Mouse (Mus musculus) E14TG2a.4 (cell line): ENCODE results near the gene St3gal3.

Experiments
- CTCF ChIP-seq: conservative IDR thresholded peaks from 2 replicates; pipeline ENCODE4 v1.5.1; 2014; ENCODE audit warnings: low read length
- NANOG ChIP-seq: IDR thresholded peaks from 2 replicates; pipeline ENCODE4 v1.6.1; 2014; ENCODE audit warnings: borderline replicate concordance, low read length, mixed read lengths
- POU5F1 ChIP-seq: IDR thresholded peaks from 2 replicates; pipeline ENCODE4 v1.6.1; 2014; ENCODE audit warnings: low read length, borderline replicate concordance

GRCm38 (mm10) chr4:118157666-118158065 lies 23.0 kb upstream of the St3gal3 start:
- TF ChIP-seq CTCF (no peak), NANOG (no peak), POU5F1 (no peak)
